Mouse (Mus musculus): ENCODE results near the gene Itga1. TPM values are rescaled to one million over a fixed set of nuclear protein-coding genes. Genes with fewer than 3 reads are reported as not detected.
A peak's percentile ranks its signal among the peaks of the same experiment; 100 is the strongest.

Gene Itga1
- total RNA-seq, 1 experiment from 2014 or later = 1.5 TPM

GRCm38 (mm10) chr13:114914963-114915362 lies 186.8 kb downstream of the Itga1 start:
- no peak; the same call in 1 of the 2 replicates for ATAC-seq (replicated peaks; ENCODE audit: low read depth, poor library complexity, severe bottlenecking)

DNA sequence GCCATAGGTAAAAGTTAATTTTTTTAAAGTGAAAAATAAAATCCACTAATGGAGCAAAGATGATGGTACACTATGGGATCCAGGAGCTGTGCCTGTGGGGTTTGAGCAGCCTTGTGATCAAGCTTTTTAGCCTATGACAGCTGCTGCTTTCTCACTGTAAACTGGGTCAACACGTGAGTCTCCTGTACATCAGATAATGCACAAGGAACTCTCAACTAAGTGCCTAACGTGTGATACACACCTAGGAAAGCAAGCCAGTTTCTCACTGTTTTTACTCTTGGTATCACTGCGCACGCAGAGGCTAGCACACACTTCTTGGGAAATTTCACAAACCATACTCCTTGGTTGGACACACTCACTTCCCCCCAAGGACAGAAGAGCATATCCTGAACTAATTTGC lies 187.2 kb downstream of the Itga1 start:
- ATAC-seq (replicated peaks; ENCODE audit: low read depth, poor library complexity, severe bottlenecking) = peak; percentile 3

GRCm38 (mm10) chr13:114910629-114911028 lies 191.1 kb downstream of the Itga1 start:
- ATAC-seq (replicated peaks; ENCODE audit: low read depth, poor library complexity, severe bottlenecking) = no peak

DNA sequence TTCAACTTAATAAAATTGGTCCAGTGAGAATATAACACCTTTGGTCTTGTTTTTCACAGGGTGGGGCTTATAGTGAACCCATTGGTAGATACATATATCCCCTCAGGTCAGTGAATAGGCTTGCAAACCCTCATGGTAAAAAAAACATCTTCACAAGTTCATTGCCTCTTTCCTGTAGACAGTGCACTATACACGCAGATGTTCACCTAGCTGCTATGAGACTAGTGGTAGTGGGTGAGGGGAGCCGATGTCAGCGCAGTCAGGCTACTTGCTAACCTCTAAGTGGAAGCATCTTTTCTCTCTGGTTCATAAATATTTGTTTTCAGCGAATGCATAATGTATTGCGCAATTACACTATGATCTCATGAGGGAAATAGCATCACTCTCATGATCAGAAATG lies 192.2 kb downstream of the Itga1 start:
- no peak for ATAC-seq (replicated peaks; ENCODE audit: low read depth, poor library complexity, severe bottlenecking)

- ATAC-seq (replicated peaks; ENCODE audit: low read depth, poor library complexity, severe bottlenecking) = no peak
Observed at GRCm38 (mm10) chr13:114907876-114908275, 193.9 kb downstream of the Itga1 start.

Other genes starting within 250 kb of the Itga1 start
- gene Itga2, start 169.9 kb downstream of the Itga1 start, total RNA-seq (2017) = 2.2 and 2.4 TPM in 2 replicates
- gene Pelo, start 11.8 kb downstream of the Itga1 start, total RNA-seq (2017) = 8.3 and 10.0 TPM in 2 replicates
- 11.1 TPM in 1 of 2 replicates, not detected in the other for gene Gm49395, start within 50 bp of the Itga1 start, total RNA-seq (2017)

Measured in common myeloid progenitor, adult 5-6 weeks (primary cell).